Mouse (Mus musculus): ENCODE results near the gene Ttpal. TPM values are rescaled to one million over a fixed set of nuclear protein-coding genes. Genes with fewer than 3 reads are reported as not detected.
A peak's percentile ranks its signal among the peaks of the same experiment; 100 is the strongest.

Ttpal gene
- polyA plus RNA-seq, 1 experiment from 2014 or later = 19.9 TPM

- Histone ChIP-seq H3K4me1 (replicated peaks; ENCODE audit: control insufficient read depth, insufficient read depth) (no peaks in the 10 kb centered on the region), H3K4me3 (ENCODE audit: low read depth, low read length) (no peak overlapping the region), H3K4me2 (replicated peaks; ENCODE audit: low read depth) (no peak overlapping the region), H3K9ac (ENCODE audit: low read length) (no peak overlapping the region), H3K36me3 (ENCODE audit: control insufficient read depth, insufficient read depth, low read length) (no peaks in the 10 kb centered on the region), H3K27me3 (ENCODE audit: control insufficient read depth, insufficient read depth, low read length) (no peaks in the 10 kb centered on the region), H3K9me3 (ENCODE audit: control insufficient read depth, low read length) (no peaks in the 10 kb centered on the region), H3K27ac (replicated peaks) (no peak overlapping the region)
- peak; percentile 15; the same call in 1 of the 2 replicates for ATAC-seq (ENCODE audit: low FRiP score, low TSS enrichment)
- WGBS = 52% methylated on average over 5 of the region's 5 CpGs
- DNase-seq (ENCODE audit: low spot score) = no peak
- TF ChIP-seq EP300 (optimal IDR thresholded peaks at IDR 0.05) = no peak
- no peak for TF ChIP-seq CTCF (IDR thresholded peaks at IDR 0.05; ENCODE audit: low read depth)
Observed at GRCm38 (mm10) chr2:163587506-163587905, 14.6 kb upstream of the Ttpal start.

GRCm38 (mm10) chr2:163590211-163590610 lies 11.9 kb upstream of the Ttpal start:
- Histone ChIP-seq H3K9me3 (ENCODE audit: control insufficient read depth, low read length) (no peaks in the 10 kb centered on the region), H3K36me3 (ENCODE audit: control insufficient read depth, insufficient read depth, low read length) (no peaks in the 10 kb centered on the region), H3K9ac (ENCODE audit: low read length) (no peak overlapping the region), H3K27ac (replicated peaks) (no peak overlapping the region), H3K4me2 (replicated peaks; ENCODE audit: low read depth) (no peak overlapping the region), H3K4me3 (ENCODE audit: low read depth, low read length) (no peak overlapping the region), H3K27me3 (ENCODE audit: control insufficient read depth, insufficient read depth, low read length) (no peaks in the 10 kb centered on the region), H3K4me1 (replicated peaks; ENCODE audit: control insufficient read depth, insufficient read depth) (no peaks in the 10 kb centered on the region)
- 48% methylated on average over 12 of the region's 12 CpGs for WGBS
- ATAC-seq (ENCODE audit: low FRiP score, low TSS enrichment) (no peak; the same call in 1 of the 2 replicates), DNase-seq (ENCODE audit: low spot score) (no peak)
- TF ChIP-seq EP300 (optimal IDR thresholded peaks at IDR 0.05) (no peak), CTCF (IDR thresholded peaks at IDR 0.05; ENCODE audit: low read depth) (no peak)

GRCm38 (mm10) chr2:163590996-163591395 lies 11.1 kb upstream of the Ttpal start:
- Histone ChIP-seq H3K4me1 (replicated peaks; ENCODE audit: control insufficient read depth, insufficient read depth) (no peaks in the 10 kb centered on the region), H3K4me3 (ENCODE audit: low read depth, low read length) (no peak overlapping the region), H3K27ac (replicated peaks) (no peak overlapping the region), H3K36me3 (ENCODE audit: control insufficient read depth, insufficient read depth, low read length) (no peaks in the 10 kb centered on the region), H3K9ac (ENCODE audit: low read length) (no peak overlapping the region), H3K9me3 (ENCODE audit: control insufficient read depth, low read length) (no peaks in the 10 kb centered on the region), H3K4me2 (replicated peaks; ENCODE audit: low read depth) (no peak overlapping the region), H3K27me3 (ENCODE audit: control insufficient read depth, insufficient read depth, low read length) (no peaks in the 10 kb centered on the region)
- WGBS = 70% methylated on average over 5 of the region's 5 CpGs
- TF ChIP-seq EP300 (optimal IDR thresholded peaks at IDR 0.05) = no peak
- TF ChIP-seq CTCF (IDR thresholded peaks at IDR 0.05; ENCODE audit: low read depth) = no peak
- DNase-seq (ENCODE audit: low spot score) = no peak
- ATAC-seq (ENCODE audit: low FRiP score, low TSS enrichment) = no peak

GRCm38 (mm10) chr2:163592084-163592483 lies 10.0 kb upstream of the Ttpal start:
- DNase-seq (ENCODE audit: low spot score) (no peak), ATAC-seq (ENCODE audit: low FRiP score, low TSS enrichment) (no peak)
- 71% methylated on average over 1 of the region's 1 CpGs for WGBS
- Histone ChIP-seq H3K9me3 (ENCODE audit: control insufficient read depth, low read length) (no peaks in the 10 kb centered on the region), H3K4me2 (replicated peaks; ENCODE audit: low read depth) (no peak overlapping the region), H3K36me3 (ENCODE audit: control insufficient read depth, insufficient read depth, low read length) (no peaks in the 10 kb centered on the region), H3K9ac (ENCODE audit: low read length) (no peak overlapping the region), H3K27ac (replicated peaks) (no peak overlapping the region), H3K27me3 (ENCODE audit: control insufficient read depth, insufficient read depth, low read length) (no peaks in the 10 kb centered on the region), H3K4me1 (replicated peaks; ENCODE audit: control insufficient read depth, insufficient read depth) (no peaks in the 10 kb centered on the region), H3K4me3 (ENCODE audit: low read depth, low read length) (no peak overlapping the region)
- no peak for TF ChIP-seq EP300 (optimal IDR thresholded peaks at IDR 0.05)
- peak; percentile 61 for TF ChIP-seq CTCF (IDR thresholded peaks at IDR 0.05; ENCODE audit: low read depth)

GRCm38 (mm10) chr2:163593636-163594282 lies 8.4 kb upstream of the Ttpal start:
- Histone ChIP-seq H3K9ac (ENCODE audit: low read length) (no peak overlapping the region), H3K4me1 (replicated peaks; ENCODE audit: control insufficient read depth, insufficient read depth) (no peaks in the 10 kb centered on the region), H3K9me3 (ENCODE audit: control insufficient read depth, low read length) (no peaks in the 10 kb centered on the region), H3K27me3 (ENCODE audit: control insufficient read depth, insufficient read depth, low read length) (no peaks in the 10 kb centered on the region), H3K36me3 (ENCODE audit: control insufficient read depth, insufficient read depth, low read length) (no peaks in the 10 kb centered on the region), H3K4me2 (replicated peaks; ENCODE audit: low read depth) (no peak overlapping the region), H3K4me3 (ENCODE audit: low read depth, low read length) (no peak overlapping the region), H3K27ac (replicated peaks) (no peak overlapping the region)
- TF ChIP-seq CTCF (IDR thresholded peaks at IDR 0.05; ENCODE audit: low read depth) (no peak), EP300 (optimal IDR thresholded peaks at IDR 0.05) (no peak)
- 70% methylated on average over 10 of the region's 10 CpGs for WGBS
- no peak for ATAC-seq (ENCODE audit: low FRiP score, low TSS enrichment)
- DNase-seq (ENCODE audit: low spot score) = no peak

- no peak for ATAC-seq (ENCODE audit: low FRiP score, low TSS enrichment)
- Histone ChIP-seq H3K4me2 (replicated peaks; ENCODE audit: low read depth) (no peak overlapping the region), H3K27me3 (ENCODE audit: control insufficient read depth, insufficient read depth, low read length) (no peaks in the 10 kb centered on the region), H3K9me3 (ENCODE audit: control insufficient read depth, low read length) (no peaks in the 10 kb centered on the region), H3K9ac (ENCODE audit: low read length) (no peak overlapping the region), H3K4me1 (replicated peaks; ENCODE audit: control insufficient read depth, insufficient read depth) (no peaks in the 10 kb centered on the region), H3K27ac (replicated peaks) (no peak overlapping the region; the same call in 1 of the 2 replicates), H3K36me3 (ENCODE audit: control insufficient read depth, insufficient read depth, low read length) (no peaks in the 10 kb centered on the region), H3K4me3 (ENCODE audit: low read depth, low read length) (no peak overlapping the region)
- DNase-seq (ENCODE audit: low spot score) = no peak
- 13% methylated on average over 2 of the region's 2 CpGs for WGBS
- TF ChIP-seq CTCF (IDR thresholded peaks at IDR 0.05; ENCODE audit: low read depth) (no peak), EP300 (optimal IDR thresholded peaks at IDR 0.05) (no peak)
Observed at GRCm38 (mm10) chr2:163595119-163595518, 7.0 kb upstream of the Ttpal start.

Data from stomach, postnatal 0 days (tissue).